Mouse (Mus musculus) testis, adult 2 months (tissue): ENCODE data around the gene Hoxa10.

Experiments used
- CTCF ChIP-seq: fragments of 200-500 bp; IDR thresholded peaks from 2 replicates; pipeline ENCODE4 v1.5.1; 2012; ENCODE audit warnings: low read depth, mild to moderate bottlenecking, inconsistent platforms, low read length, moderate library complexity; ENCODE audit not compliant: control insufficient read depth, insufficient read depth, insufficient replicate concordance
- POLR2A ChIP-seq: fragments of 200-500 bp; IDR thresholded peaks from 2 replicates; pipeline ENCODE4 v1.6.1; 2012; ENCODE audit warnings: low read depth, mild to moderate bottlenecking, inconsistent platforms, low read length, moderate library complexity; ENCODE audit not compliant: control insufficient read depth

DNA sequence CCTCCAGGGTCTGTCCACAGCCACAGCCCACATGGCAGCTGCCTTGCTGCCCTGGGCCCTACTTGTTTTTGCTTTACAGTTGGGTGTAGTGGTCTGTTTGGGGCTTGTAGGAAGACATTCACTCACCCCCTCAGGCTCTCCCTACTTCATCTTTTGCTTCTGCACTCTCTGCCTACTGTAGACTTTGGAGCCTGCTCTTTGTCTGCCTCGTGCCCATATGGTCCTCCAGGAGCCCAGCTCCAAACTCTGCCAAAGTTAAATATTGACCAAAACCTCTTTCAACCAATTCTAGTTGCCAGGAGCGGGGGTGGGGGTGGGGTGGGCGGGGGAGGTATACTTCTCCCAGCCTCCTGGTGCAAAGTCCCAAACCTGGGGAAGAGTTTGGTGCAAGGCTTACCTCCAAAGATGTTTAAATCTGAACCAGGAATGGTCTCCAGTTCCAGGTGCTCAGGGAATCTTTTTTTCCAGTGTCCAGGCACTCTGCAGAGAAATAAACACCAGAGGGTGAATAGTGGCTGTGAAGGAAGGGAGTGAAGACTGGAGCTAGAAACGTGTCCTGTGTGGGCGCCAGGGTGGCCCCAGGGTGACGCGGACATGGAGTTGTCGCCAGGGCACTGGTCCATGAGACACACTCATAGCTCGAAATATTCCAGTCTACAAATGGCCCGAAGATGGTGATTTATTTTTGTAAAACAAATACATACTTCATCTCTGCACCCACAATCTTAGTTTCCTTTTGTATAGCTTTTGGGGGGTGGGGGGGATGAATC, 57.2 kb downstream of the Hoxa10 start:
- TF ChIP-seq CTCF (no peak), POLR2A (no peak)
